Mouse (Mus musculus): ENCODE measurements around the gene Mthfsd.

Gene Mthfsd

GRCm38 (mm10) chr8:121089631-121090380, 18.4 kb downstream of the Mthfsd start:
- peak; percentile 51 for DNase-seq (ENCODE audit: extremely low spot score, low spot score)

DNA sequence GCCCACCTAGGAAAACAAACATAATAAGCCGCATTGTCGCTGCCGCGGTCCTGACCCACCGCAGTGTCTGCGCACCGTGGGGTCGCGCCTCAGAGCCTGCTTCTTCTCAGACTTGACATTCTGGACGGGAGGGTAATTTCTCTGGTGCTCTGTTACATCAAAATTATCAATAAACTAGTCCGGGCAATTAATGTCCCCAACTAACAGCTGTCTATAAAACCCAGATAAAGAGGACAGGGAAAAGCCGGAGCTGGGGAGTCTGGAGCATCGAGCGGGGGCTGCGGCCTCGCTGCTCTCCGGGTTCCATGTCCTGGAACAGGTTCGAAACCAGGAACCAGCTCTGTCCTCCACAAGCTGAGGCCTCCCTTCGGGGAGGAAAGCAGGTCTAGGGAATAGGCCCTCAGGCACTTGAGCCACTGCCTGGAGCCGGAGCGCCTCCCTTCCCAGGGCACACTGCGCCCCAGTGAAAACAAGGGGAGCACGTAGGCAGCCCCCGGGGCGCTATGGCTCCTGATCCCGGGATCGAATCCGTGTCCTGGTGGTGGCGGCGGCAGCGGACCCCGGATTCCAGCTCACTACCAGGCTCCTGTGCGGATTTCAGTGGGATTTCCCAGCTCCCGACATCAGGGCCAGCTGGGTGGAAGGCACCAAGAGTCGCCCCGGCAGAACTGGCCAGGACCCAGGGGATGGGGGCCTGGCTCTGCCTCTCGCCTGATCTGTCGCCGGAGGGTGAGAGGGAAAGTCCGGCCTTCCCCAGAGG, 19.1 kb downstream of the Mthfsd start:
- peak; percentile 69 for DNase-seq (ENCODE audit: extremely low spot score, low spot score)

DNA sequence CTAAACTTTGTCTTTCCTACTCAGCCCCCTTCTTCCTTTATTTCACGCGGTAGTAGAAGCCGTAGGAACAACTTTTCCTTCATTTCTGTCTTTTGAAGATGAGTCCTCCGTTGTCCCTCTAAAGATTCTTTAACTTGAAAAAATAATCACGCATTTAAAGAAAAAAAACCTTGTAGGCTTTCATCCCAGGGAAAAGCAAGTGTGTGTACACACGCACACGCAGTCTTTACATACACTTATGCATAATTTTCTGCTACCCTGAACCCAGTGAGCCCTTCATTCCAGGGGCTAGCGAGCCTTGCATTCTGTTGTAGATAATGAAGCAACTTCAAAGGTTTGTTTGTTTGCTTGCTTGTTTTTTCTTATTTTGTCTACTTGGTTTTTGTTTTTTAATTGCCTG, 19.9 kb downstream of the Mthfsd start:
- peak; percentile 26 for DNase-seq (ENCODE audit: extremely low spot score, low spot score)

GRCm38 (mm10) chr8:121086004-121086900, 21.9 kb downstream of the Mthfsd start:
- DNase-seq (ENCODE audit: extremely low spot score, low spot score) = peak; percentile 52

DNA sequence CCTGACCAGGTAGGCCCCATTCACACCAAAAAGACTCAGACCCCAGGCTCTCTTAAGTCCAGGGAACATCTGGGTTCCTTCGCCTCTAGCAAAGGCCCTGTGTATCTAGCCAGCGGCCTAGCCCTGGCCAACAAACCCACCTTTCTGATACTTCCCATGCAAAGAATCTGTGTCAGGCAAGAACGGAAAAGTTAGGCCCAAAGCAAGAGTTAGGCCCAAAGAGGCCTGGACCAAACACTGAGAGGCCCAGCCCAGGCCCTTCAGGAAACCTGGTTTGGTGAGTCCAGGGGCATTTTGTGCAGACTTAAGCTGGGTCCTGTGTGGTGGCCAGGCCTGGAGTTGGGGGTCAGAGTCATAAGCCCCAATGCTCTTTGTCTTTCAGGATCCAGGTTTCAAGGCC, 22.6 kb downstream of the Mthfsd start:
- no peak for DNase-seq (ENCODE audit: extremely low spot score, low spot score)

DNA sequence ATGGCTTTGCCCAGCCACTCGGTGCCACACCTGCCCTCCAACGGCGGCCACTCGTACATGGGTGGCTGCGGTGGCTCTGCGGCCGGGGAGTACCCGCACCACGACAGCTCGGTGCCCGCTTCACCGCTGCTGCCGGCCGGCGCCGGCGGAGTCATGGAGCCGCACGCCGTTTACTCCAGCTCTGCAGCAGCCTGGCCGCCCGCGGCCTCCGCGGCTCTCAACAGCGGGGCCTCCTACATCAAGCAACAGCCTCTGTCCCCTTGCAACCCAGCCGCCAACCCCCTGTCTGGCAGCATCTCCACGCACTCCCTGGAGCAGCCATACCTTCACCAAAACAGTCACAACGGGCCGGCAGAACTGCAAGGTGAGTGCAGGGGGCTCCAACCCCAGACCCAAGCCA, 23.2 kb downstream of the Mthfsd start:
- DNase-seq (ENCODE audit: extremely low spot score, low spot score) = peak; percentile 65

- peak; percentile 83 for DNase-seq (ENCODE audit: extremely low spot score, low spot score)
Measured at GRCm38 (mm10) chr8:121084210-121084951, 23.8 kb downstream of the Mthfsd start, which contains the start of gene Foxf1. Gene Foxf1 (plus strand): TSS chr8:121084386.

DNA sequence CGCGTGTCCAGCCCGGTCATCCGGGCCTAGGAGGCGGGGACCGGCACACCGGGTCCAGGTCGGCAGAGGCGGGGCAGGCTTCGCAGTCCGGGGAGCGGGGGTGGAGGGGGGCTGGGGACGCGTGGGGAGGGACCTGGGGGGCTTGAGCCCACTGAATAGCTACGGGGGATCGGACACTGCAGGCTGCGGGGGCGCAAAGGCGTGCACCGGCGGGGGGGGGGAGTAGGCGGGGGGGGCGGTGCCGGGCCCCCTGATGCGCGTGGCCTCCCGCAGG, 24.3 kb downstream of the Mthfsd start:
- no peak for DNase-seq (ENCODE audit: extremely low spot score, low spot score)

DNA sequence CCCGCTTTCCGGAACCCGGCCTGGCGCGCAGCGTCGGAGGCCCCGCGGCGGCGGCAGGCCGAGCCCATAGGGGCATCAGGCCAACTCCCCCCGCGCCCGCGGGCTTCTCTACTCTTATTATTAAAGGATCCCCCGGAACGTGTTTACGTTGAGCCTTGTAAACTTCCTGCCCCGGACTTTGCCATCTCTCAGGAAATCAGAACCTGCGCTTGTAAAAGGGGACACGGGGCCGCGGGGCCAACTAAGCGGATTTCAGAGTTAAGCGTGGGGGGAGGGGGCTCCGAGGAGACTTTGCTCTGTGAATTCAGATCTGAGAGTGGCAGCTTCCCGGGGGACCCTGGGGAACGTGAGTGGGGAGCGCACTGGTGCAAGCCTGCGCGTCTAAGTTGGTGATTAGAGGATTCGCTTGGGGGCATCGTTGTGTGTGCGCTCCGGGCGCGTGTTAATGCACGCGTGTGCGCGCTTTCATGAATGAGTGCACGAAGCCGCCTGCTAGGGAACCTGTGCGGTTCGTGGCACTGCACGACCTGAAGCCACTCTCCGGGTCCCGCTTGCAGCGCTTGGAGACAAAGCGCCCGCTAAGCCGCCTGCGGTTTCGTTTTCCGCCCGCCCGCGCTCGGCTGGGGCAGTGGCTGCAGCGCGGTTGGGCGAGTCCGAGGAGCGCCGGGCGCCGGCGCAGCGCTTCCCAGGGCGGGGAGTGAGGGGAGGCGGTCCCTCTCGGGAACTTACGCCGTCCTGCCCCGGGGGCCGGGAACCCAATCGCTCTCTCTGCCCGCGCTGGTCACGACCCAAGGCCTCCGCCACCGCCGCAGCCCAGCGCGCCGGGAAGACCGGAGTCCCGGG, 24.9 kb downstream of the Mthfsd start:
- DNase-seq (ENCODE audit: extremely low spot score, low spot score) = peak; percentile 82

DNA sequence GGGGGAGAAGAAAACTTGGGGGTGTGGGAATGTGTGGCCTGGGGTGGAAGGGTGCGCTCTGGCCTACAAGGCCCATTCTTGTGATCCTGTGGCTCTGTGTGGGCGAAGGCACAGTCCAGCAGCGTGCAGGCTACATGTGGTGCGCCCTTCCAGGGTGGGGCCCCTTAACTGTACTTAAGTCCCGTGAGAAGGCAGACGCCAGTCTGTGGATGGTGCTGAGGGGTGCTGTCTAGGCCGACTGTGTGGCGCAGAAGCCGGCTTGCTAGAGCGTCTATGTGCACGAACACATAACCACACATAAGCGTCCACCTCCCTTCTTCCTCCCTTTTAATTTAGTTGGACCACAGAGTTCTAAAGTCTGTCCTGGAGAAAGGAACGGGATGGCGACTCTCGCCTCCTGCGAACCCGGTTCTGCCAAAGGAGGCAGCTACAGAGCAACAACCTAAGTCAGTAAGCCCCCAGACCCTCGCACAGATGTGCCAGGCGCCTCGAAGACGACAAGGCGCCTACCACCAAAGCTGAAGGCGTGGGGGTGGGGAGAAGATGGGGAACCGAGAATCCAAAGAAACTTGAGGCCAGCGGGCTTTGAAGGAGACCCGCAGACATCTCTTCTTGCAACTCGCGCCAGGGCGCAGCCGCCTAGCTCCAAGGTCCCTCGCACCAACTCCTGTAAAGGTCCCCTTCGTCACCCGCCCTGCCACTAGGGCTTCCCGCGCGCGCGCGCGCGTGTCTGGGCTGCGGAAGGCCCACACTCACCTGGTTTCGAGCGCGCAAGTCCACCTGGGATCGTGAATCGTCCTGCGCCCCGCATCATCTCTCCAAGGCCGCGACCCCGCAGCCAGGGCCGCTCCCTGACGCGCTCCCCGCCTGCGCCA, 25.7 kb downstream of the Mthfsd start:
- peak; percentile 60 for DNase-seq (ENCODE audit: extremely low spot score, low spot score)

GRCm38 (mm10) chr8:121081398-121081797, 26.8 kb downstream of the Mthfsd start:
- no peak for DNase-seq (ENCODE audit: extremely low spot score, low spot score)

- DNase-seq (ENCODE audit: extremely low spot score, low spot score) = peak; percentile 61
Measured at GRCm38 (mm10) chr8:121080361-121081090, 27.7 kb downstream of the Mthfsd start.

DNA sequence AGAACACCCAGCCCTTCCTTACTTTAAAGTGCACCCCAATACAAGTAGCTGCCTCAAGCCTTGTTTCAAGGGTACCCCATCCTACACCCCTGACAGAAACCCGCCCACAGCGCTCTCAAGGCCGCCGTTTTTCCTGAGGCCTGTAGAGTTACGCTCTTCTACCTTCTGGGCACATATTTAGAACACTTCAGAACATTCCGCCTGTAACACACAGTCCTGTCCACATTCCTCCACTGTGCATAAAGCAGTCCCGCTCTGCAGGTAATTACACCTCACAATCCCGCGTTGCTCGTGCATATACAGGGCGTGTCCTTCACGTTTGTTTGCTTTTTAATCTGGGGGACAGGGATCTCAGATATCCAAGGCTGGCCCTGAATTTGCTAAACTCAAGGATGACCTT, 28.2 kb downstream of the Mthfsd start:
- DNase-seq (ENCODE audit: extremely low spot score, low spot score) = peak; percentile 49

DNA sequence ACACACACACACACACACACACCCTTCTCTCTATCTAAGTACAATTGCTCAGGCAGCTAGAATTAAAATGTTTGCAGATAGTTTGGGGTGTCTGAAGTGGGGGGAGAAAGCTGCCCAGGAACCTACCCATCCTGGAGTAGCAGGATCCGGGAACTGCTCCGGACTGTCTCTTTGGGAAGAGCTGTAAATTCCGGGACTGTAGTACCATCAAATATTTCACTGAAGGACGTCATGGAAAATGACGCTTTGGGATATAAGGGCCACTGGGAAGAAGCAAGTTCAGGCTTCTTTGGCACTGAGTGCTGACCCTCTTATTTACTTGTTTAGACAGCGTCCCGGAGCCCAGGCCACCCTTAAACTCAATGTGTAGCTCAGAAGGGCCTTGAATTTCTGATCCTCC, 29.0 kb downstream of the Mthfsd start:
- DNase-seq (ENCODE audit: extremely low spot score, low spot score) = peak; percentile 50

DNA sequence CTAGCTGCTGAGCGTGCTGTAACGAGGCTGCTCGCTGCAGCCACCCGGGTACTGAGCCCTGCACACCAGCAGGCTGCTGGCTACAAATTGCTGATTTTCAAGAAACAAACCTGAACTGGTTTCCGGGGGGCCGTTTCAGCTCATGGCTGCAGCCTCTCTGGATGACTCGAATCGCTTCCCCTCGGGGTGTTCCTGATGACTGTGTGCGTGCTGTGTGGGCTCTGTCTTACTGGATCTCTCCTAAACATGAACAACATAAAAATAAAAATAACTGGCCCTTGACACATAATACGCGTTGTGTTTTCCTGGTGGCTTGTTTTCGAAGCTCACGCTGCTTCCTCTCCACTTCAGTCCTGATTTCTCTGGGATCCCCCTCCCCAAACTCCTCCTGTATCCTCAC, 29.5 kb downstream of the Mthfsd start:
- DNase-seq (ENCODE audit: extremely low spot score, low spot score) = peak; percentile 45

- DNase-seq (ENCODE audit: extremely low spot score, low spot score) = no peak
Measured at GRCm38 (mm10) chr8:121076555-121076954, 31.6 kb downstream of the Mthfsd start.

DNA sequence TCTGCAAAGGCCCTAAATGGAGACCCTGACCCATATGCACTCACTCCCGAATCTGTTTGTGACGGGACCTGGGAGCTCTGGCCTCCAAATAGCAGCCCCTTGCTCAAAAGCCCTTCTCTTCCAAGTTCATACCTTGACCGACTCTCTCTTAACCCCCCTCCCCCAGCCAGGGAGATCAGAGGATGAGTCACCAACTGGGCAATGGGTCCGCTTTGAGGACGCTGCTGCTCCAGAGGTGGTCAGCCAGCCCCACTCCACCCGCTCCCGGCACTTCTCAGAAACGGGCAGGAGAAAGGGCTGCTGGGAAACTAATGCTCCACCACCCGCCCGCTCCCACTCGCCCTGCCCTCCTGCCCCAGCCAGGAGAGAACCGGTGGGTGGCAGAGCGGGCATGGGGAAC, 32.3 kb downstream of the Mthfsd start:
- DNase-seq (ENCODE audit: extremely low spot score, low spot score) = peak; percentile 55

DNA sequence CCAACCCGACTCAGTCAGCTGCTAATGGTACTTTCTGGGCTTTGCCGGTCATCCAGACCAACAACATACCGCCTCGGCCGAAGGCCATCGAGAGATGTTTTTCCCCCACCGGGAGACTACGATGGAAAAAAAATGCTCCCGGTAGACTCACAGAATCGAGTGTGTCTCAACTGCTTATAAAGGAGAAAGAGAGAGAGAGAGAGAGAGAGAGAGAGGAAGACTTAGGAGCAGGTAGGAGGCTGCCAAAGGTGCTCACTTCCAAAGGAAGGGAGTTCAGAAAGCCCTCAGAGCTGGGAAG, 33.4 kb downstream of the Mthfsd start:
- no peak for DNase-seq (ENCODE audit: extremely low spot score, low spot score)
